In genomic region chr10:112001350-112001749, GRCm38 (mm10) we compare ENCODE assay signal across 27 mouse cellular contexts. TPM values are rescaled to one million over a fixed set of nuclear protein-coding genes. Genes with fewer than 3 reads are reported as not detected.
DNase-seq lines count a peak whose midpoint lies in the region; ATAC-seq and TF ChIP-seq lines count a peak whose summit lies in the region.
"Had no signal": no experiment of that assay in that cellular context is flagged by ENCODE, and none has a peak within 500 bp of the region (broad histone marks: within the 10 kb centered on the region; RNA-seq: fewer than 3 reads in every experiment).

No protein-coding gene starts in this region.

- peak overlapping the region; percentile 48; the same call in 1 of the 2 replicates for H3K4me2 ChIP-seq in liver, embryonic 14.5 days (ENCODE audit: low read depth)
- no peak overlapping the region for H3K4me2 ChIP-seq in midbrain, postnatal 0 days (ENCODE audit: low read depth, low read length, poor library complexity, severe bottlenecking)
- H3K4me2 ChIP-seq: forebrain, embryonic 12.5 days; heart, embryonic 13.5 days; midbrain, embryonic 12.5 days; neural tube, embryonic 13.5 days had no signal

- intact Hi-C loops in heart, postnatal 25 days (cut with DNase I): no loop called here

- no peak overlapping the region for H3K9ac ChIP-seq in liver, embryonic 14.5 days (replicated peaks)
- no peak overlapping the region for H3K9ac ChIP-seq in midbrain, postnatal 0 days (replicated peaks; ENCODE audit: low read length, poor library complexity, severe bottlenecking)
- H3K9ac ChIP-seq: forebrain, embryonic 12.5 days; heart, embryonic 13.5 days; midbrain, embryonic 12.5 days; neural tube, embryonic 13.5 days had no signal

- DNase-seq in liver, embryonic 14.5 days (ENCODE audit: low read depth in 3 of 3, low spot score in 3 of 3): no peak
- DNase-seq in heart, postnatal 25 days (ENCODE audit: low spot score): no peak
- no peak for DNase-seq in kidney, postnatal 36 days
- DNase-seq in midbrain, postnatal 0 days (ENCODE audit: low spot score): no peak
- DNase-seq: adrenal gland, postnatal 14 days; cerebellum, adult 2 months; cerebellum, postnatal 36 days; heart, postnatal 36 days; kidney, adult 9 months; kidney, postnatal 4 days; layer of hippocampus, adult 9-11 months; left cerebral cortex, postnatal 4 days; lung, adult 2 months; right cerebral cortex, adult 18-20 months; thymus, postnatal 36 days had no signal

- TF ChIP-seq CTCF in bone marrow macrophage, adult 2 months (IDR thresholded peaks at IDR 0.05; ENCODE audit: low read depth, low read length): no peak
- TF ChIP-seq CTCF in liver, embryonic 14.5 days (IDR thresholded peaks at IDR 0.05; ENCODE audit: low read depth): no peak
- no peak for TF ChIP-seq CTCF in midbrain, postnatal 0 days (IDR thresholded peaks at IDR 0.05)

- H3K9me3 ChIP-seq in megakaryocyte, embryonic 14.5 days: no peaks in the 10 kb centered on the region
- no peaks in the 10 kb centered on the region for H3K9me3 ChIP-seq in liver, embryonic 14.5 days (ENCODE audit: control insufficient read depth, low read length)
- no peaks in the 10 kb centered on the region for H3K9me3 ChIP-seq in midbrain, postnatal 0 days (ENCODE audit: low read length)
- H3K9me3 ChIP-seq: forebrain, embryonic 12.5 days; heart, embryonic 13.5 days; midbrain, embryonic 12.5 days; neural tube, embryonic 13.5 days had no signal

- no peak for TF ChIP-seq POLR2A in bone marrow macrophage, adult 2 months (IDR thresholded peaks at IDR 0.05; ENCODE audit: borderline replicate concordance, low read depth, low read length)

- H3K4me3 ChIP-seq in megakaryocyte, embryonic 14.5 days (replicated peaks): peak overlapping the region; percentile 85
- H3K4me3 ChIP-seq in bone marrow macrophage, adult 2 months (ENCODE audit: insufficient read depth, low read length): no peak overlapping the region
- no peak overlapping the region for H3K4me3 ChIP-seq in liver, embryonic 14.5 days (ENCODE audit: insufficient read depth in 1 of 2, low read depth in 2 of 2, low read length in 2 of 2)
- H3K4me3 ChIP-seq in midbrain, postnatal 0 days (ENCODE audit: low read depth, low read length): no peak overlapping the region
- H3K4me3 ChIP-seq: forebrain, embryonic 12.5 days; heart, embryonic 13.5 days; left cerebral cortex, adult 2 months; midbrain, embryonic 12.5 days; neural tube, embryonic 13.5 days had no signal

- H3K27me3 ChIP-seq in megakaryocyte, embryonic 14.5 days (replicated peaks): no peaks in the 10 kb centered on the region
- H3K27me3 ChIP-seq in liver, embryonic 14.5 days (ENCODE audit: control insufficient read depth, insufficient read depth, low read length): no peaks in the 10 kb centered on the region
- no peaks in the 10 kb centered on the region for H3K27me3 ChIP-seq in midbrain, postnatal 0 days (ENCODE audit: insufficient read depth, low read length)
- H3K27me3 ChIP-seq: forebrain, embryonic 12.5 days; heart, embryonic 13.5 days; midbrain, embryonic 12.5 days; neural tube, embryonic 13.5 days had no signal

- no peaks in the 10 kb centered on the region for H3K36me3 ChIP-seq in megakaryocyte, embryonic 14.5 days (replicated peaks; ENCODE audit: low read length)
- no peaks in the 10 kb centered on the region for H3K36me3 ChIP-seq in liver, embryonic 14.5 days (replicated peaks; ENCODE audit: control insufficient read depth, insufficient read depth, low read depth)
- no peaks in the 10 kb centered on the region for H3K36me3 ChIP-seq in midbrain, postnatal 0 days (ENCODE audit: insufficient read depth, low read length)
- H3K36me3 ChIP-seq: forebrain, embryonic 12.5 days; heart, embryonic 13.5 days; midbrain, embryonic 12.5 days; neural tube, embryonic 13.5 days had no signal

- 59% methylated on average over 2 of the region's 2 CpGs for WGBS in liver, embryonic 14.5 days (ENCODE audit: insufficient replicate concordance)
- 89% methylated on average over 2 of the region's 2 CpGs for WGBS in midbrain, postnatal 0 days

- ATAC-seq in megakaryocyte, adult 5-6 weeks (ENCODE audit: poor library complexity, severe bottlenecking): no peak
- no peak for ATAC-seq in liver, embryonic 14.5 days (ENCODE audit: insufficient read depth)
- ATAC-seq in midbrain, postnatal 0 days (ENCODE audit: low FRiP score): no peak
- ATAC-seq: hindbrain, embryonic 16.5 days had no signal

- no peak for TF ChIP-seq EP300 in liver, embryonic 14.5 days (IDR thresholded peaks at IDR 0.05; ENCODE audit: low read depth)

- H3K4me1 ChIP-seq in megakaryocyte, embryonic 14.5 days: peaks cover 61% of the 10 kb centered on the region
- peaks cover 33% of the 10 kb centered on the region for H3K4me1 ChIP-seq in bone marrow macrophage, adult 2 months (ENCODE audit: control insufficient read depth, insufficient read depth, low read length)
- H3K4me1 ChIP-seq in liver, embryonic 14.5 days (replicated peaks; ENCODE audit: control insufficient read depth in 2 of 2, insufficient read depth in 2 of 2, low read length in 1 of 2): peaks cover 18 to 30% of the 10 kb centered on the region in 2 experiments
- H3K4me1 ChIP-seq in midbrain, postnatal 0 days (ENCODE audit: insufficient read depth, low read length): no peaks in the 10 kb centered on the region
- H3K4me1 ChIP-seq: forebrain, embryonic 12.5 days; midbrain, embryonic 12.5 days; neural tube, embryonic 13.5 days had no signal

- H3K27ac ChIP-seq in bone marrow macrophage, adult 2 months (ENCODE audit: insufficient read depth, low read depth, low read length): peak overlapping the region; percentile 86
- H3K27ac ChIP-seq in liver, embryonic 14.5 days: no peak overlapping the region
- no peak overlapping the region for H3K27ac ChIP-seq in midbrain, postnatal 0 days (ENCODE audit: low read depth, low read length)
- H3K27ac ChIP-seq: forebrain, embryonic 12.5 days; heart, embryonic 13.5 days; left cerebral cortex, adult 2 months; midbrain, embryonic 12.5 days; neural tube, embryonic 13.5 days had no signal

RNA-seq across cellular contexts. Expression of gene Glipr1, which starts 1.1 kb away (rescaled TPM):
- 2.8 and 4.5 TPM in 2 replicates for polyA plus RNA-seq in megakaryocyte, embryonic 14.5 days (2012; ENCODE audit: insufficient read depth, low replicate concordance)
- total RNA-seq in megakaryocyte, adult 5-6 weeks (2015): 703 and 727 TPM in 2 replicates
- total RNA-seq in megakaryocyte, adult 5-6 weeks (2017): 548 and 598 TPM in 2 replicates
- 788 and 790 TPM in 2 replicates for polyA plus RNA-seq in bone marrow macrophage, adult 2 months (2012; ENCODE audit: insufficient read depth, insufficient read length, missing spikeins)
- 8.0 and 9.7 TPM in 2 replicates for polyA plus RNA-seq in liver, embryonic 14.5 days (2012; rRNA removed)
- polyA plus RNA-seq in liver, embryonic 14.5 days (2014; fragmentation: Nextera tagmentation; extraction: Ambion mirVana): 7.6 and 8.7 TPM in 2 replicates
- 1 to 10 TPM; 1.3 to 2.0 TPM for total RNA-seq in heart, postnatal 25 days (2021)
- 0.49 and 2.7 TPM in 2 replicates for total RNA-seq in midbrain, postnatal 0 days (2014; rRNA removed)
- polyA plus RNA-seq in midbrain, postnatal 0 days (2015; fragmentation: Nextera tagmentation; extraction: Ambion mirVana): 0.85 and 1.2 TPM in 2 replicates

RNA-seq across cellular contexts. Expression of gene Krr1, which starts 28.9 kb away (rescaled TPM):
- 0.95 and 2.0 TPM in 2 replicates for polyA plus RNA-seq in megakaryocyte, embryonic 14.5 days (2012; ENCODE audit: insufficient read depth, low replicate concordance)
- total RNA-seq in megakaryocyte, adult 5-6 weeks (2015): 46.2 and 50.3 TPM in 2 replicates
- total RNA-seq in megakaryocyte, adult 5-6 weeks (2017): 29.0 and 33.3 TPM in 2 replicates
- polyA plus RNA-seq in bone marrow macrophage, adult 2 months (2012; ENCODE audit: insufficient read depth, insufficient read length, missing spikeins): 16.8 and 19.4 TPM in 2 replicates
- 5.3 and 9.9 TPM in 2 replicates for polyA plus RNA-seq in liver, embryonic 14.5 days (2012; rRNA removed)
- polyA plus RNA-seq in liver, embryonic 14.5 days (2014; fragmentation: Nextera tagmentation; extraction: Ambion mirVana): 22.1 and 24.8 TPM in 2 replicates
- total RNA-seq in heart, postnatal 25 days (2021): 10 to 100 TPM; 24.0 to 26.8 TPM
- total RNA-seq in midbrain, postnatal 0 days (2014; rRNA removed): 26.2 and 27.5 TPM in 2 replicates
- 27.5 and 27.9 TPM in 2 replicates for polyA plus RNA-seq in midbrain, postnatal 0 days (2015; fragmentation: Nextera tagmentation; extraction: Ambion mirVana)

RNA-seq across cellular contexts. Expression of gene Glipr1l1, which starts 58.6 kb away (rescaled TPM):
- polyA plus RNA-seq in megakaryocyte, embryonic 14.5 days (2012; ENCODE audit: insufficient read depth, low replicate concordance): not detected in 2 replicates
- total RNA-seq in megakaryocyte, adult 5-6 weeks (2015): not detected in 2 replicates
- not detected in 2 replicates for total RNA-seq in megakaryocyte, adult 5-6 weeks (2017)
- not detected in 2 replicates for polyA plus RNA-seq in bone marrow macrophage, adult 2 months (2012; ENCODE audit: insufficient read depth, insufficient read length, missing spikeins)
- not detected in 2 replicates for polyA plus RNA-seq in liver, embryonic 14.5 days (2012; rRNA removed)
- not detected in 2 replicates for polyA plus RNA-seq in liver, embryonic 14.5 days (2014; fragmentation: Nextera tagmentation; extraction: Ambion mirVana)
- total RNA-seq in heart, postnatal 25 days (2021): not detected
- total RNA-seq in midbrain, postnatal 0 days (2014; rRNA removed): 0.77 TPM in 1 of 2 replicates, not detected in the other
- 0.17 TPM in 1 of 2 replicates, not detected in the other for polyA plus RNA-seq in midbrain, postnatal 0 days (2015; fragmentation: Nextera tagmentation; extraction: Ambion mirVana)
- total RNA-seq: adrenal gland, postnatal 14 days; gastrocnemius, adult 8-10 months; granulocyte monocyte progenitor cell, adult 5-6 weeks; heart, postnatal 36 days; left cerebral cortex, adult 2 months; left cerebral cortex, postnatal 4 days had no signal
- polyA plus RNA-seq: cerebellum, adult 2 months; frontal cortex, adult 2 months; heart, embryonic 13.5 days; hindbrain, embryonic 16.5 days; lung, adult 2 months; midbrain, embryonic 12.5 days; neural tube, embryonic 13.5 days had no signal

Comparison
In these comparisons a context has a peak if more than half of its experiments do, and no peak if none do; other contexts are left out.
1. RNA of gene Glipr1, which starts 1.1 kb away (polyA plus RNA-seq): 788 to 790 TPM in bone marrow macrophage, adult 2 months; 7.6 to 9.7 TPM in liver, embryonic 14.5 days, 2.8 to 4.5 TPM in megakaryocyte, embryonic 14.5 days and 0.85 to 1.2 TPM in midbrain, postnatal 0 days; every median in the first group is over 10 times any median in the second.